Mouse (Mus musculus): Measurements from ENCODE around the gene Ypel5. TPM values are rescaled to one million over a fixed set of nuclear protein-coding genes. Genes with fewer than 3 reads are reported as not detected.

Gene Ypel5
- total RNA-seq, 2 experiments from 2014 or later: 58.2 to 64.8 TPM

DNA sequence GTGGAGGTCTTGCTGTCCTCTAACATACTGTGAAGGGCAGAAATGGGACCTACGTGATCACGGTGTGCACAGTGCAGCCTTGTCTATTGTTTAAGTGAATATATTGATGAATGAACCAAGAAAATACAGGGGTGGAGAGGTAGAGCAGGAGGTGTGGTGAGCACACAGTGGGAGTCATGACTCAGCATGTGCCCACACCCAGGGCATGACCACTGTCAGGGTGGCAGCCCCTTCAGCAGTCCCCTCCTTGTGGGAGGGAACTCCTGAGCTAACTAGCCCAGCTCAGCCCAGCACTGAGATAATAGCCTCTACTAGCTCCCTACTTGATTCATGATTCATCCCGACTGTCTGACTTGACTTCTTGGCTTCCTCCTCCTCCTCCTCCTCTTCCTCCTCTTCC lies 62.5 kb downstream of the Ypel5 start:
- DNase-seq (ENCODE audit: low spot score in 2 of 2): peak in 1 of 2 experiments; percentile 11

Other genes with a start within 250 kb of the Ypel5 start
- under 1 TPM in 1 of 2 experiments, not detected in 1; 0.06 TPM for gene Alk, start 231.8 kb upstream of the Ypel5 start, total RNA-seq (2021)
- gene Lbh, start 81.9 kb downstream of the Ypel5 start, total RNA-seq (2021): 10 to 100 TPM; 25.4 to 27.2 TPM